9 mouse cellular contexts compared by ENCODE assay signal in genomic region chr17:86350791-86351261, GRCm38 (mm10).
DNase-seq lines count a peak whose midpoint lies in the region; TF ChIP-seq lines count a peak whose summit lies in the region.
"Had no signal": no experiment of that assay in that cellular context is flagged by ENCODE, and none has a peak within 500 bp of the region (broad histone marks: within the 10 kb centered on the region; RNA-seq: fewer than 3 reads in every experiment).

No protein-coding gene starts in this region.

- no peak for TF ChIP-seq POLR2A in spleen, adult 2 months (IDR thresholded peaks at IDR 0.05; ENCODE audit: low read depth, low read length)

- peak overlapping the region; percentile 46 for H3K4me3 ChIP-seq in gastrocnemius, adult 2 months
- no peak overlapping the region for H3K4me3 ChIP-seq in spleen, adult 2 months (ENCODE audit: extremely low read depth, insufficient read depth, insufficient read length)

- H3K27me3 ChIP-seq in spleen, adult 2 months (ENCODE audit: control insufficient read depth, insufficient read depth, low read length) = no peaks in the 10 kb centered on the region

- no peaks in the 10 kb centered on the region for H3K36me3 ChIP-seq in spleen, adult 2 months (ENCODE audit: control insufficient read depth, insufficient read depth, low read length)

- H3K4me1 ChIP-seq in spleen, adult 2 months (ENCODE audit: control insufficient read depth, insufficient read depth, insufficient read length) = peaks cover 21% of the 10 kb centered on the region; the same call in 1 of the 2 replicates

- DNase-seq in gastrocnemius, adult 2 months = peak; percentile 34
- no peak for DNase-seq in gastrocnemius, adult 18-20 months (ENCODE audit: low spot score)
- no peak for DNase-seq in spleen, adult 2 months (ENCODE audit: low read depth in 1 of 2, low spot score in 2 of 2)
- no peak for DNase-seq in spleen, postnatal 14 days (ENCODE audit: low spot score in 2 of 2)
- DNase-seq in heart, postnatal 36 days = peak; percentile 54 to 69
- no peak for DNase-seq in right cerebral cortex, postnatal 25 days
- DNase-seq in natural killer cell, adult 2 months (ENCODE audit: low spot score in 2 of 2) = no peak
- DNase-seq in embryo, embryonic 11 days = no peak

- peak overlapping the region; percentile 12; the same call in 1 of the 2 replicates for H3K27ac ChIP-seq in gastrocnemius, adult 2 months
- H3K27ac ChIP-seq in spleen, adult 2 months (ENCODE audit: insufficient read depth, low read length) = peak overlapping the region; percentile 46; the same call in 1 of the 2 replicates
- H3K27ac ChIP-seq: macrophage had no signal

- intact Hi-C loops in gastrocnemius, adult 2 months (cut with DNase I) = no loop called here
- intact Hi-C loops in heart, postnatal 36 days (cut with DNase I) = loop anchor here (5.0 kb wide), 1 partner anchor 184 kb away; the partner anchor contains the start of gene Prkce

- WGBS in spleen, adult 2 months = 78% methylated on average over 12 of the region's 12 CpGs

- no peak for TF ChIP-seq CTCF in gastrocnemius, adult 2 months (IDR thresholded peaks at IDR 0.05)
- no peak for TF ChIP-seq CTCF in spleen, adult 2 months (IDR thresholded peaks at IDR 0.05; ENCODE audit: extremely low read depth, insufficient read depth, insufficient read length, insufficient replicate concordance)

Comparison
In these comparisons a context has a peak if more than half of its experiments do, and no peak if none do; other contexts are left out.
1. DNase-seq: peak in gastrocnemius, adult 2 months (single experiment) and heart, postnatal 36 days (2 of 2); none in gastrocnemius, adult 18-20 months (single experiment), spleen, adult 2 months (0 of 2), spleen, postnatal 14 days (0 of 2), right cerebral cortex, postnatal 25 days (single experiment), natural killer cell, adult 2 months (0 of 2) and embryo, embryonic 11 days (single experiment).